Mouse (Mus musculus) testis, adult 2 months (tissue): ENCODE results near the gene Ldb1. TPM values are rescaled to one million over a fixed set of nuclear protein-coding genes. Genes with fewer than 3 reads are reported as not detected.

ENCODE experiments used
- H3K27ac ChIP-seq: fragments of 200-500 bp; 2 replicates; pipeline ENCODE4 v1.5.1; 2012; ENCODE audit warnings: low read depth, low read length; ENCODE audit not compliant: control insufficient read depth, insufficient read depth
- H3K27me3 ChIP-seq: fragments of 200-500 bp; 2 replicates; pipeline ENCODE4 v1.6.1; 2012; ENCODE audit warnings: mild to moderate bottlenecking, low read length, moderate library complexity; ENCODE audit not compliant: control insufficient read depth, insufficient read depth
- H3K36me3 ChIP-seq: fragments of 200-500 bp; 2 replicates; pipeline ENCODE4 v1.6.1; 2012; ENCODE audit warnings: mild to moderate bottlenecking, low read length; ENCODE audit not compliant: control insufficient read depth, insufficient read depth
- H3K4me1 ChIP-seq: fragments of 200-500 bp; 2 replicates; pipeline ENCODE4 v1.6.1; 2012; ENCODE audit warnings: low read length; ENCODE audit not compliant: control insufficient read depth, insufficient read depth
- H3K4me3 ChIP-seq: fragments of 200-500 bp; 2 replicates; pipeline ENCODE4 v1.5.1; 2012; ENCODE audit warnings: low read depth, mild to moderate bottlenecking, low read length, moderate library complexity, mixed read lengths; ENCODE audit not compliant: control insufficient read depth
- CTCF ChIP-seq: fragments of 200-500 bp; IDR thresholded peaks from 2 replicates; pipeline ENCODE4 v1.5.1; 2012; ENCODE audit warnings: low read depth, mild to moderate bottlenecking, inconsistent platforms, low read length, moderate library complexity; ENCODE audit not compliant: control insufficient read depth, insufficient read depth, insufficient replicate concordance
- POLR2A ChIP-seq: fragments of 200-500 bp; IDR thresholded peaks from 2 replicates; pipeline ENCODE4 v1.6.1; 2012; ENCODE audit warnings: low read depth, mild to moderate bottlenecking, inconsistent platforms, low read length, moderate library complexity; ENCODE audit not compliant: control insufficient read depth
- polyA plus RNA-seq: library from polyadenylated mRNA; depleted of rRNA; stranded (reverse); fragments of >200 nt; gene quantifications from 2 replicates; pipeline ENCODE4 v1.2.3, GENCODE M21; 2012

Gene Ldb1
- polyA plus RNA-seq, 1 experiment: 26.2 TPM

DNA sequence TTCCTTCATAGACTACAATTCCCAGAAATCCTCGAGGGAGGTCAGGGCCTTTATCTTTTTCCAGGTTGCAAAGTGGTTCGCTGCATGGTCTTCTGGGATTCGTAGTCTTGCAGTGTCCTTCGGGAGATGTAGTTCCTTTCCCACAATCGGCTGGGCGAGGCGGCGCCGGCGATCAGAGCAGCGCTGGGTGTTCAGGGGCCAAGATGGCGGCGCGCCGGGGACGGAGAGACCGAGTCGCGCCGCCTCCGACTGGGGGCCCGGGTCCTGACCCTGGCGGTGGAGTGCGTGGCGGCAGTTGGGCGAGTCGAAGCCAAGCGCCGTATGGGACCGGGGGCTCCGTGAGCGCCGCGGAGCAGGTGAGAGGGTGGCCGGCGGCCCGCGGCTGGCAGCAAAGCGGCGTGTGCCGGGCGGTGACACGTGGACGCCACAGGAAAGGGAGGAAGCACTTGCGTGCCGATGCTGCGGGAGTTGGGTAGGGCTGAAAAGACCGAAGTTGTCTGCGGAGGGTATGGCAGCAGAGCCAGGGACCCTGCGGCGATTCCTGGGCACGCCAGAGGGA lies 11.5 kb upstream of the Ldb1 start:
- Histone ChIP-seq H3K27ac (peak overlapping the region; percentile 97), H3K27me3 (no peaks in the 10 kb centered on the region), H3K36me3 (no peaks in the 10 kb centered on the region), H3K4me3 (peak overlapping the region; percentile 99), H3K4me1 (peaks cover 6% of the 10 kb centered on the region)
- TF ChIP-seq CTCF: no peak
- peak; percentile 73 for TF ChIP-seq POLR2A

DNA sequence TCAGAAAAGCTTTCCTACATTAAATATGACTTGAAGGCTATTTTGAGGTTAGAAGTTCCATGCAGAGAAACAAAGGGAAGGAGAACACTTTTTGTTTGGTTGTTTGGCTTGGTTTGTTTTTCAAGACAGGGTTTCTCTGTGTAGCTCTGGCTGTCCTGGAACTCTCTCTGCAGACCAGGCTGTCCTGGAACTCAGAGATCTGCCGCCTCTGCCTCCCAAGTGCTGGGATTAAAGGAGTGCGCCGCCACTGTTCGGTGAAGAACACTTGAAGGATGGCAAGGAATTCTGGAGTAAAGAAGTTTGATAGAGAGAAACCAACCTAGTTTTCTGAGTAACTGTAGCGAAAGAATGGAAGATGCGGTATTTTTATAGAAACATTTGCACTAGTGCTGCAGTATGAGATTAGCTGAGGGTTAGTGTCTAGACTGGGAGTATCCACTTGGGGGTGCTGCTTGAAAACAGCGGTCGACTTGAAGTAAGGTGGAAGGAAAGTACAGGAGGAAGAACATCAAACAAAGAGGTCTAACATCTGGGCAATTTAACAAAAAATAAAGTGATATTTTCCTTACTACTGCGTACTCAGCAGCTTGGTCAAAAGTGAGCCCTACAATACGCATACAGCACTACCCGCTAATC lies 10.9 kb upstream of the Ldb1 start:
- Histone ChIP-seq H3K4me3 (peak overlapping the region; percentile 14; the same call in 1 of the 2 replicates), H3K27ac (no peak overlapping the region), H3K27me3 (no peaks in the 10 kb centered on the region), H3K4me1 (peaks cover 6% of the 10 kb centered on the region), H3K36me3 (no peaks in the 10 kb centered on the region)
- TF ChIP-seq CTCF: no peak
- TF ChIP-seq POLR2A: no peak

DNA sequence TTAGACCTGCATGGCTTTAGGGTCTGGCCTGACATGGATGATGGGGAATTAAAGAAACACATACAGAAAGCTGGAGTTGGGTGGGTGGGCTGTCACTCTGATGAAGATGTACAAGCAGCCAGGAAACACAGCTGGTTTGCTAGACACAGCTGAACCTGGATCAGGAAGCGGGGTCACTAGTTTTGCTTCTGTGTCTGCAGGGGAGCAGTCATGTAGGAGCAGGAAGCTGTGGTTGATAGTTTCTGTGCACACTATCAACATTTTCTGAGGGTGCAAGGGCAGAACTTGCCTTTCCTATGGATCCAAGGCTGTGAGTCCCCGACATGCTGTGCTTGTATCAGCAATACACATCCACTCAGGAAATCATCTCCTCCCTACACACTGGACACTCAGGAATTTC lies 5.4 kb upstream of the Ldb1 start:
- TF ChIP-seq POLR2A (no peak), CTCF (no peak)
- Histone ChIP-seq H3K27me3 (no peaks in the 10 kb centered on the region), H3K4me3 (no peak overlapping the region), H3K4me1 (peaks cover 6% of the 10 kb centered on the region), H3K27ac (no peak overlapping the region), H3K36me3 (no peaks in the 10 kb centered on the region)

DNA sequence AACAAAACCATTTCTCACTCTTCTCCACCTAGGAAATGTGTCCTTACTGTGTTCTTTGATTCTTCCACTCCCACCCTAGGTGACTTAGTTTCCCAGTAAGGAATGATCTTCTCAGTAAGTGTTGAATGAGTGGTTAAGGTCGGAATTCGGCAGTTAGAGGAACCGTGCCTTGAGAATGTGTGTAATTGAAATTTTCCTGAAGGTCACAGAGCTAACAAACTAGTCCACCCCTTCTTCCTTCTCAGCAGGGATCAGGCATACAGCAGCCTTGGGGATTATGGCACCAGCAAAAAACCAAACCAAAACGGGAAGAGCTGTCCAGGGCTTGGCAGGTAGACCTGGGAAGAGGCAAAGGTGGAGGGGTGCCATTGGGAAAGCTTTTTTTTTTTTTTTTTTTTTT lies 4.1 kb upstream of the Ldb1 start:
- no peak overlapping the region for H3K27ac ChIP-seq
- no peaks in the 10 kb centered on the region for H3K27me3 ChIP-seq
- no peak overlapping the region for H3K4me3 ChIP-seq
- H3K36me3 ChIP-seq: no peaks in the 10 kb centered on the region
- H3K4me1 ChIP-seq: peaks cover 9% of the 10 kb centered on the region
- no peak for TF ChIP-seq POLR2A
- TF ChIP-seq CTCF: no peak

DNA sequence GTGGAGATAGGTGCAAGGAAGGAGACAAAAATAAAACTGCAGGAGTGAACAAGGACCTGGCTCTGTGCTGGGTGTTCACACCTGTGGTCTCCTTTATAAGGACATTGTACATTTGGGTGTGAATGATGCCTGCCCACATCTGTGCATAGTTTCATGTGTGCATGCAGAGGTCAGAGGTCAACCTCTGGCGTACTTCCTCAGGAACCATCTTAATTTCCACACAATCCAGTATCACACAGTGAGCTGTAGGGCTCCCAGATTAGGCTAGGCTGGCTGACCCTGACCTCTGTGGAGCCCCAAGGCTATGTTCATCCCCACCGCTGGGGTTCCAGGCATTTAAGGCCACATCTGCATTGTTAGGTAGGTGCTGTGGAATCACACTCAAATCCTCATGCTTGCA lies 2.4 kb upstream of the Ldb1 start:
- TF ChIP-seq CTCF (no peak), POLR2A (no peak)
- no peaks in the 10 kb centered on the region for H3K27me3 ChIP-seq
- peaks cover 12% of the 10 kb centered on the region for H3K4me1 ChIP-seq
- no peak overlapping the region for H3K4me3 ChIP-seq
- no peak overlapping the region for H3K27ac ChIP-seq
- H3K36me3 ChIP-seq: no peaks in the 10 kb centered on the region

DNA sequence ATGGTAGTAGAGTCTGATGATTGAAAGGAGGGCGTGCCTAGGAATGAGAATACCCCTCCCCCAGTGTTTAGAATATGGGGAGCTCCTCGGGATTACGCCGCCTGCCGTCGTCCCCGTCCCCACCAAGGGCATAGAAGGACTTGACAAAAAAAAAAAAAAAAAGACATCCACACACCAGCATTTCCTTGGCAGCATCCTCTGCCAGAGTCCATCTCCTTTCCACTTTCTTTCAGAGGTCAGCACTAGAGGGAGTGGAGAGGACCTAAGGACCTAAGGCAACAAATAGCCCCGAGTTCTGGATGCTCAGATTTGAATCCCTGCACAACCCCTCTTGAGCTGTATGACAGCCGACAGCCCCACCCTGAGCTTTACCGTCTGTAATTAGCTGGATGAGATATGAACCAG lies 1.6 kb upstream of the Ldb1 start:
- Histone ChIP-seq H3K36me3 (no peaks in the 10 kb centered on the region), H3K27me3 (no peaks in the 10 kb centered on the region), H3K4me3 (no peak overlapping the region), H3K27ac (peak overlapping the region; percentile 18; the same call in 1 of the 2 replicates), H3K4me1 (peaks cover 13% of the 10 kb centered on the region)
- no peak for TF ChIP-seq CTCF
- TF ChIP-seq POLR2A: no peak

DNA sequence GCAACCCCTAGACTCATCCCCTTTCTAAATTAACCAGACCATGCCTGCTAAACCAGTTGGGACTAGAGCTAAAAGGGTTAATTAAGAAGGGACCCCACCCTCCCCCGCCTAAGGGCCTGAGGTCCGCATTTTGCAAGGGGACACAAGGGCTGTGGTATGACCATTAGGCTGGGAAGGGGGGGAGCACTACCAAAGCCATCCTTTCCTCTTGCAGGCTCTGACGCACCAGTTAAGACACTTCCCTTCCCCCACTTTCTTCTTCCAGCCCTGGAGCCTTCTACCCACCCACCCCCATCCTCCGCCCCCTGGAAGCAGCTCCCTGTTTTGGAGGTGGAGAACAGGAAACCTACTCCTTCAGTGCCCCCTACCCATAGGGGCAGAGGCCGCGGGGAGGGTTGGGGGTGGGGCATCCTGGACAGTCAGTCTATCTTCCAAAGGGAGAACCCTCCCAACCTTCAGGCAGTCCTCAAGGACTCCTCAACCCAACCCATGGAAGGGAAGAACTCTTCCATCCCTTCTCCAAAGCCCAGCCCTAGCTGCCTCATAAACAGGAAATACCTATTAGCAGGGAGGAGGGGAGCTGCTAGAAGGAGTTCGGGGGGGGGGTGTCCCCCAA lies 790 bp upstream of the Ldb1 start:
- peaks cover 13% of the 10 kb centered on the region for H3K4me1 ChIP-seq
- TF ChIP-seq CTCF (no peak), POLR2A (no peak)
- H3K4me3 ChIP-seq: peak overlapping the region; percentile 88
- no peaks in the 10 kb centered on the region for H3K36me3 ChIP-seq
- peak overlapping the region; percentile 95 for H3K27ac ChIP-seq
- H3K27me3 ChIP-seq: no peaks in the 10 kb centered on the region
